Comparison of ENCODE assay signal across 8 mouse cellular contexts in the genomic region with DNA sequence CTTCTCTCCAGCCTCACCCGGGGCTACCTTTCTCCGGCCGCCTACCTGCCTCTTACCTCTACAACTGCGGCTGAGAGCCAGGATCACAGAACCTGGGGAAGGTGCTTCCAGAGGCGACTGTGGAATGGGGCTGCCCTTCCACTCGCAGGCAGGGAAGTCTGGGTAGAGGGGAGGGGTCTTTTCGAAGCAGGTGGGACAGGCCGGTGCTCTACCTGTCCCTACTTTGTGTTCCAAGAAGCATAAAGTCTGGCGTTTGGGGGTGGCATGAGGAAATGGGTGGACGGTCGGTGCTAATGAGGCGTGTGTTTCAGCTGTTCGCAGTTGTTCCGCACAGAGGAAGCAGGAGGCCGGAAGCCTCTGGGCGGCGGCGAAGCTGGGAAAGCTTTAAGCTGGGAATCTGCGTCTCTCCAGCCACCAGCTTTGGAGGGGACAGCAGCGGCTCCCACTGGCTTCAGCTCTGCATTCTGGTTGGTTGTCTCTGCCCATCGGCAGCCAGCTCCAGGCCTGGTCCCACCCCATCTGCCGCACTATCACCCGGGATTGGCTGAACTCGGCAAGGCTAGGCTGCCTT.
DNase-seq lines count a peak whose midpoint lies in the region; ATAC-seq and TF ChIP-seq lines count a peak whose summit lies in the region.

No protein-coding gene starts in this region.

- peaks cover 5% of the 10 kb centered on the region; the same call in 1 of the 2 replicates for H3K4me1 ChIP-seq in bone marrow macrophage, adult 2 months (ENCODE audit: control insufficient read depth, insufficient read depth, low read length)
- peaks cover 18% of the 10 kb centered on the region for H3K4me1 ChIP-seq in embryonic facial prominence, embryonic 10.5 days
- H3K4me1 ChIP-seq in intestine, embryonic 16.5 days (ENCODE audit: control insufficient read depth, insufficient read depth, low read length): no peaks in the 10 kb centered on the region

- ATAC-seq in granulocyte monocyte progenitor cell, adult 5-6 weeks (replicated peaks; ENCODE audit: poor library complexity, severe bottlenecking): peak; percentile 55
- peak; percentile 98 for ATAC-seq in intestine, embryonic 16.5 days
- no peak for ATAC-seq in CD4-positive, CD25-positive, alpha-beta regulatory T cell, adult 4 months

- no peaks in the 10 kb centered on the region for H3K36me3 ChIP-seq in embryonic facial prominence, embryonic 10.5 days (replicated peaks)
- H3K36me3 ChIP-seq in intestine, embryonic 16.5 days (ENCODE audit: control insufficient read depth, insufficient read depth, low read length): no peaks in the 10 kb centered on the region

- H3K9me3 ChIP-seq in embryonic facial prominence, embryonic 10.5 days: no peaks in the 10 kb centered on the region
- no peaks in the 10 kb centered on the region for H3K9me3 ChIP-seq in intestine, embryonic 16.5 days (ENCODE audit: control insufficient read depth, low read length)

- no peak for TF ChIP-seq CTCF in bone marrow macrophage, adult 2 months (IDR thresholded peaks at IDR 0.05; ENCODE audit: low read depth, low read length)

- 0 out of 2 replicates have a peak, but pooled peaks cover 5% of the 10 kb centered on the region for H3K27me3 ChIP-seq in embryonic facial prominence, embryonic 10.5 days (replicated peaks; ENCODE audit: low read depth, poor library complexity, severe bottlenecking)
- no peaks in the 10 kb centered on the region for H3K27me3 ChIP-seq in intestine, embryonic 16.5 days (replicated peaks; ENCODE audit: control insufficient read depth, insufficient read depth, low read length)

- peak overlapping the region; percentile 28 for H3K4me3 ChIP-seq in bone marrow macrophage, adult 2 months (ENCODE audit: insufficient read depth, low read length)
- H3K4me3 ChIP-seq in embryonic facial prominence, embryonic 10.5 days: peak overlapping the region; percentile 61
- H3K4me3 ChIP-seq in intestine, embryonic 16.5 days (ENCODE audit: low read length): peak overlapping the region; percentile 53

- DNase-seq in embryonic facial prominence, embryonic 10.5 days (ENCODE audit: low spot score): peak; percentile 89
- DNase-seq in left cerebral cortex, adult 9 months (ENCODE audit: low spot score in 2 of 2): peak; percentile 83 to 92
- DNase-seq in lung, postnatal 4 days: peak; percentile 83 to 91
- peak; percentile 82 for DNase-seq in right cerebral cortex, postnatal 14 days

- H3K9ac ChIP-seq in intestine, embryonic 16.5 days (ENCODE audit: low read depth, low read length): peak overlapping the region; percentile 71

- H3K27ac ChIP-seq in bone marrow macrophage, adult 2 months (ENCODE audit: insufficient read depth, low read depth, low read length): no peak overlapping the region
- peak overlapping the region; percentile 85 for H3K27ac ChIP-seq in embryonic facial prominence, embryonic 10.5 days (replicated peaks)
- peak overlapping the region; percentile 52 for H3K27ac ChIP-seq in intestine, embryonic 16.5 days (ENCODE audit: low read length)

- peak overlapping the region; percentile 82 for H3K4me2 ChIP-seq in intestine, embryonic 16.5 days (ENCODE audit: low read depth, low read length)

- TF ChIP-seq POLR2A in bone marrow macrophage, adult 2 months (IDR thresholded peaks at IDR 0.05; ENCODE audit: borderline replicate concordance, low read depth, low read length): no peak

- 6% methylated on average over 24 of the region's 24 CpGs for WGBS in embryonic facial prominence, embryonic 10.5 days
- 5% methylated on average over 24 of the region's 24 CpGs for WGBS in intestine, embryonic 16.5 days
